Mouse (Mus musculus) thymus, adult 2 months (tissue): ENCODE data around the gene Dnajc11.

Experiments used
- CTCF ChIP-seq: fragments of 200-500 bp; IDR thresholded peaks from 2 replicates; pipeline ENCODE4 v1.5.1; 2012; ENCODE audit warnings: mild to moderate bottlenecking, control low read depth, low read length, moderate library complexity, borderline replicate concordance; ENCODE audit not compliant: control insufficient read depth, poor library complexity, insufficient read depth; ENCODE audit errors: extremely low read depth
- POLR2A ChIP-seq: fragments of 200-500 bp; IDR thresholded peaks from 2 replicates; pipeline ENCODE4 v1.6.1; 2012; ENCODE audit warnings: mild to moderate bottlenecking, low read length, control low read depth, moderate library complexity; ENCODE audit not compliant: control insufficient read depth, poor library complexity, insufficient read depth; ENCODE audit errors: extremely low read depth

DNA sequence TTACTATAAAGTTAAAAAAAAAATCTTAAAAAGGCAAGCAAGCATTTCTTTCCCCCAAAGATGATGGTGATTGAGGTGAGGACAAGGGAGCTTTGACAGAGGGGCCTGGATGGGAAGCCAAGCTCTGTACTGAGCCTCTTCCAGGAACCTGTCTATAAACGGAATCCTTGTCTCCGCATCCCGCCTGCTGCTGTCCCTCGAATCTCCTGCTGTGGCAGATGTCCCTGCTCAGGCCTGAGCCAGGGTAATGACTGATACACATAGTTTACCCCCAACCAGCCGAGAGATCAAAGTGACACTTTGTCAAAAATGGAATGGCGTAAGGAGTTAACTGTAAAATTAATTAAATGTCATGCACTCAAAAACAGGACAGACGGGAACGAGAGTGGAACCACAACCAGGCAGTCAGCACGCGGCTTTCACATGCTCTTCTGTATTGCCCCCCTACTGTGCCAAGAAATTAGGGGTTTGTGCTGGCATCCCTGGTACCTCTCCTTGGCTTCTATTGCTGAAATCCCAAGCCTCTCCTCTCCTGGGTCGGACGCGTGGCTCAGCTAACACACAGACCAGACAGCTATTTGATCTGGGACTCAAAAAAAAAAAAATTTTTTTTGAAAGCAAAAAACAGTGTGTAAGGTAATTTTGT, 34.8 kb upstream of the Dnajc11 start:
- no peak for TF ChIP-seq POLR2A
- TF ChIP-seq CTCF, result no peak
